Mouse (Mus musculus): Measurements from ENCODE around the gene Gigyf1.

DNA sequence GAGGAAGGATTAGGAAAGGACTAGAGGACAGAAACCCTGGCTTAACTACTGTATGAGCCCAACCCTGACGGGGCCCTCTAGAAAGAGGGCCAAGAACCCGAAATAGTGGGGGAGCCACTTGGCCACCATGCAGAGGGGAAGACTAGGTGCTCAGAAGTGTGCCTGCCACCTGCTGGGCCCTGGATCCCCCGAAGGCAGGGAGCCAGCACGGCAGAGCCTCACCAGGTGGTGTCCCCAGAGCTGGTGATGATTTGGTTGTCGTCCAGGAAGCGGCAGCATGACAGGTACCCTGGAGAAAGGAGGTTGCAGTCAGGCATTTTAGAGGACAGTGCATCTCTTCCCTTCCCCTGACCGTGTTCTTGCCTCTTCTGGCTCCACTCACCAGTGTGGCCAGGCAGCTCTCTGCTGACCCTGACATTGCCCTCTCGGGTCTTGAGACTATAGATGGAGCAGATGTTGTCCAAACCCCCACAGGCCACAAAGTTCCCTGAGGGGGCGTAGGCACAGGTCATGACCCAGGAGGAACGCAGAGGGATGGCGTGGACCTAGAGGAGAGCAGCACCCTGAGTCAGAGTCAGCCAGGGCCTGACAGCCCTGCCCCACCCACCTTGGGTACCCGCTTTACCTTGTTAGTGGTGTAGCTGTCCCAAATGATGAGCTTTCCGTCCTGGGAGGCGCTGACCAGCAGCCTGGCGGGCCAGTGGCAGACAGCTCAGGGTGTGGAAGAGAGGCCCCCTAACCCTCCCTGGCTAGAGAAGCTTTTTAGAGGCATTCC lies 11.1 kb downstream of the Gigyf1 start:
- TF ChIP-seq CTCF (IDR thresholded peaks at IDR 0.05; ENCODE audit: insufficient read depth, low read length) (no peak), POLR2A (IDR thresholded peaks at IDR 0.05; ENCODE audit: borderline replicate concordance, extremely low read depth, low read depth, low read length) (no peak)

All from lung, adult 2 months (tissue).